Mouse (Mus musculus): Measurements from ENCODE around the gene Tctn3. TPM values are rescaled to one million over a fixed set of nuclear protein-coding genes. Genes with fewer than 3 reads are reported as not detected.
"Not testable (repeated sequence)": the region's sequence is repeated elsewhere in the genome, so short reads cannot be mapped to it uniquely, and the experiment has no call there.

Tctn3 gene
- polyA plus RNA-seq, 1 experiment from 2014 or later = 9.6 TPM

DNA sequence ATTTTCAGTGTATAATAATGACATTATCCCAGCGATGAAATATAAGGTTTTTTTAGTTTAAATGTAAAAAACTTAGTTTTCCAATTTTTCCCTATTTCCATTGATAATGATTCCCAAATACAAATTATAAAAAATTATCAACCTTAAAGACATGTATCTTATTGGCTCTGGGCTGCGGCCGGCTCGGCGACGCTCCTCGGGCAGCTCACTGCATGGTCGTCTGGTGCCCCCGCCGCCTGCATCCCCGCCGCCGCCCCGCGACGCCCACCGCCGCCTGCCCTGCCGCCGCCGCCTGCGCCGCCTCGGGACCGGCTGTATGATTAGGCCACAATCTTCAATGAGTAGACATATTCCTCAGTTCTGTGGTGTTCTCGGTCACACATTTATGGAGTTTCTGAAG, 9.6 kb upstream of the Tctn3 start:
- not testable (repeated sequence) for H3K4me2 ChIP-seq

DNA sequence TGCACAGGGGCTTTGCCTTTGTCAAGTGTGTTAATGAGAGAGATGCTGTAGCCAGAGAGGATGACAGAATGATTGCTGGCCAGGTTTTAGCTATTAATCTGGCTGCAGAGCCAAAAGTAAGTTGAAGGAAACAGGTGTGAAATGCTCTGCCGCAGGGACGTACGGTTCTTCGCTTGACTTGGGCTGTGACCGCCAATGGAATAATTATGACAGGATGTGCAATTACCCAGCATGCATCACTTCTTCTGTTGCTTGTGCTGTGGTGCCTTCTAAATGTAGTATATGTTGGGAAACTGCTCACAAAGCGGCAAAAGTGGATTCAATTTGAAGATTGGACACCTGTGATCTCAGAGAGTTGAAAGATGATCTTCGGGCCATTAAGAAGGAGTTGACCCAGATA, 4.0 kb upstream of the Tctn3 start:
- no peaks in the 10 kb centered on the region for H3K9me3 ChIP-seq (replicated peaks)
- no peak for ATAC-seq (replicated peaks; ENCODE audit: insufficient number of reproducible peaks, insufficient read depth, low FRiP score, low read depth)
- H3K27ac ChIP-seq = no peak overlapping the region
- no peak overlapping the region for H3K4me2 ChIP-seq
- no peak overlapping the region for H3K9ac ChIP-seq
- no peak overlapping the region for H3K4me3 ChIP-seq
- H3K27me3 ChIP-seq = no peaks in the 10 kb centered on the region
- peaks cover 9% of the 10 kb centered on the region for H3K4me1 ChIP-seq (replicated peaks)
- WGBS = 85% methylated on average over 7 of the region's 7 CpGs
- no peaks in the 10 kb centered on the region for H3K36me3 ChIP-seq

More for the DNA sequence above, 9.6 kb upstream of the Tctn3 start:
- H3K4me3 ChIP-seq; ATAC-seq (replicated peaks; ENCODE audit: insufficient number of reproducible peaks, insufficient read depth, low FRiP score, low read depth); H3K36me3 ChIP-seq; H3K9me3 ChIP-seq (replicated peaks); H3K4me1 ChIP-seq (replicated peaks); H3K27me3 ChIP-seq; H3K27ac ChIP-seq; H3K9ac ChIP-seq: not testable (repeated sequence)
- WGBS = 37% methylated on average over 17 of the region's 26 CpGs

DNA sequence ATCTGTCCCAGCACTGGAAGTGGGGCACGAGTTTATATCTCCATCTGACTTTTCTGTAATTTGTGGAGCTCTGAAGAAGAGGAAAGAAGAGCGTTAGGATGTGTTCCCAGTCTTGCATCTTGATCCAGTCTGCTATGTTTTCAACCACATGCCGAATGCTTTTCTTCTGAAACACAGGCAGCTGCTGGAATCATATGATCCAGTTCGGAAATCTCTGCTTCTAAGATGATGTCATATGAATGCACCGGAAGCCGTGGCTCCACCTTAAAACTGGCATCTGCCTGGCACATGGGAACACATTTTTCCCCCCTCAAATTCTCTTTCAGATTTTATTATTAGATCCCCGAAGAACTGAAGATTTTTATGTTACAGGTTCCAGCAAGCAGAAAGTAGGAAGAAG, 2.8 kb upstream of the Tctn3 start:
- H3K4me1 ChIP-seq (replicated peaks) = peaks cover 11% of the 10 kb centered on the region
- H3K4me3 ChIP-seq = no peak overlapping the region
- H3K9me3 ChIP-seq (replicated peaks) = no peaks in the 10 kb centered on the region
- no peak overlapping the region for H3K9ac ChIP-seq
- ATAC-seq (replicated peaks; ENCODE audit: insufficient number of reproducible peaks, insufficient read depth, low FRiP score, low read depth) = no peak
- no peak overlapping the region for H3K27ac ChIP-seq
- H3K36me3 ChIP-seq = no peaks in the 10 kb centered on the region
- WGBS = 61% methylated on average over 7 of the region's 7 CpGs
- no peak overlapping the region for H3K4me2 ChIP-seq
- no peaks in the 10 kb centered on the region for H3K27me3 ChIP-seq

DNA sequence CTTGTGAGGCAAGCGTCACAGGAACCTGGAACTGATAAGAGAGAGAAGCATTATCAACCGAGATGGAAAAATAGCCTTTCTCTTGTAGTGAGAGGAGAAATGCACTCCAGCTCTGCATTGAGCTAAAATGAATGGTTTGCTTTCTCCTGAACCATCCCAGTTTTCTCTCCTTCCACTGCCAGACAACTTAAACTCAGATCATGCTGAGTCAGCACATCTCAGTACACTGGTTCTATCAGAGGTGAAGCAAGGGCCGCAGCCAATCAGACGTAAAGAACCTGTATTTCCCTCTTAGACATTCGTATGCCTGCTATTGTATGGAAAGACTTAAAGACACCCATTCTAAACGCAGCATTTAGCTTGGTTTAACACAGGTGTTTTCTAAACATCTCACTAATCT, 4.4 kb downstream of the Tctn3 start:
- H3K27ac ChIP-seq = no peak overlapping the region
- no peak overlapping the region for H3K4me2 ChIP-seq
- WGBS = 67% methylated on average over 6 of the region's 6 CpGs
- no peak overlapping the region for H3K4me3 ChIP-seq
- ATAC-seq (replicated peaks; ENCODE audit: insufficient number of reproducible peaks, insufficient read depth, low FRiP score, low read depth) = no peak
- H3K9me3 ChIP-seq (replicated peaks) = no peaks in the 10 kb centered on the region
- no peaks in the 10 kb centered on the region for H3K27me3 ChIP-seq
- H3K4me1 ChIP-seq (replicated peaks) = peaks cover 11% of the 10 kb centered on the region
- no peak overlapping the region for H3K9ac ChIP-seq
- peaks cover 52% of the 10 kb centered on the region for H3K36me3 ChIP-seq

DNA sequence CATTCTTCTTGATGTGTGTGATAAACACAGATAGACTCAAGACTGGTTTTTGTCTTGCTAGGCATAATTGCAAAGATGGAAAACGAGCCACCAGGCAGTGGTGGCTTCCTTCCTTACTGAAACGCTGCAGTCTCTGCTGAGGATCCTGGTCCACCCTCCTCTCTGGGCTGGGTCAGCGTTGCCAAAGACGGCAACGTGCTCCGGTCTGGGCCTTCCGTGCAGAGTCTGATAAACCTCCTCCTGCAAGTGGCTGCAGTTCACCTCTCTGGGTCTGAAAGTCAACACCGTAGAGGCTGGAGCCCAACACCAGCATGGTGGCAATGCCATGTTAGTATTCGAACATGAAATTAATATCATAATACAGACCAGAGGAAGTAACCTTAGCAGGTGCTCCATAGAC, 6.8 kb downstream of the Tctn3 start:
- no peak overlapping the region for H3K4me3 ChIP-seq
- no peaks in the 10 kb centered on the region for H3K27me3 ChIP-seq
- H3K36me3 ChIP-seq = peaks cover 52% of the 10 kb centered on the region
- no peak for ATAC-seq (replicated peaks; ENCODE audit: insufficient number of reproducible peaks, insufficient read depth, low FRiP score, low read depth)
- no peaks in the 10 kb centered on the region for H3K9me3 ChIP-seq (replicated peaks)
- H3K4me1 ChIP-seq (replicated peaks) = no peaks in the 10 kb centered on the region
- 87% methylated on average over 9 of the region's 9 CpGs for WGBS
- H3K9ac ChIP-seq = no peak overlapping the region
- H3K27ac ChIP-seq = no peak overlapping the region
- no peak overlapping the region for H3K4me2 ChIP-seq

DNA sequence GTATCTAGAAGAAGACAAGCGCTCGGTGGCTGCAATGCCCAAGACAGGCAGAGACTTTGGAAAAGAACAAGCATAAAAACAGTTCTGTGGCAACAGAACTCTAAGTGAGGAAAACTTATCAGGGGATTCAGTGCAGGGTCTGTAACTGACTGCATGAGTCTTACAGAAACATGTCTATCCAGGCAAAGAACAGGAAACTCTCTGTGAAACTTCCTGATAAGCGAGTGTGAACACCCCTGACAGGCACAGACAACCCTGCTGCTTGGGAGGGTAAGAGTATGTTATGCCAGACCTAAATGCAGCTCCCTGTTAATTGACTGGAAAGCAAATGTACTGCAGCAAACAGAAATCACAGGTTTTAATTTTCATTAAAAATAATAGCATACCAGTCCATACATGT, 10.2 kb downstream of the Tctn3 start:
- H3K36me3 ChIP-seq = peaks cover 26% of the 10 kb centered on the region; the same call in 1 of the 2 replicates

DNA sequence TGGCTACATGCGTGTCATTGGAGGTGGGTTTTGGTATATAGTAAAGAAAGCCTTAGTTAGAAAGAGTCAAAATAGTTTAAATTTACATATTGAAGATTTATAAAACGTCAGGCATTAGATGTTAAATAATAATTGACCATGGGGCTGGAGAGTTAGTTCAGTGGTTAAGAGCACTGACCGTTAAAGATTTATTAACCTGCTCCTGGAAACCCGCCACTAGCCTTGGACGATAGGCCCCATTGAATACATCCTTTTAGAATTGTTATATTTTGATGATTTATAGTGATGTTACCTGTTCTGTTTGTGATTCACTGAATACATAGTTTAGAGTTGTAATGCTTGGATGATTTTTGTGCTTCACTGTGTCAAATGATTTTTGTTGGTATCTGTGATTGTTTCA, 11.2 kb downstream of the Tctn3 start:
- H3K27me3 ChIP-seq; ATAC-seq (replicated peaks; ENCODE audit: insufficient number of reproducible peaks, insufficient read depth, low FRiP score, low read depth); H3K4me2 ChIP-seq; H3K27ac ChIP-seq; H3K9ac ChIP-seq; H3K4me1 ChIP-seq (replicated peaks); H3K4me3 ChIP-seq; H3K9me3 ChIP-seq (replicated peaks): not testable (repeated sequence)
- 90% methylated on average over 5 of the region's 5 CpGs for WGBS
- H3K36me3 ChIP-seq = peaks cover 22% of the 10 kb centered on the region; the same call in 1 of the 2 replicates

More for the DNA sequence above, 10.2 kb downstream of the Tctn3 start:
- no peak overlapping the region for H3K4me2 ChIP-seq
- H3K9ac ChIP-seq = no peak overlapping the region
- H3K4me3 ChIP-seq = no peak overlapping the region
- H3K9me3 ChIP-seq (replicated peaks) = no peaks in the 10 kb centered on the region
- H3K4me1 ChIP-seq (replicated peaks) = no peaks in the 10 kb centered on the region
- no peaks in the 10 kb centered on the region for H3K27me3 ChIP-seq
- H3K27ac ChIP-seq = no peak overlapping the region
- WGBS = 81% methylated on average over 3 of the region's 3 CpGs
- ATAC-seq (replicated peaks; ENCODE audit: insufficient number of reproducible peaks, insufficient read depth, low FRiP score, low read depth) = no peak

DNA sequence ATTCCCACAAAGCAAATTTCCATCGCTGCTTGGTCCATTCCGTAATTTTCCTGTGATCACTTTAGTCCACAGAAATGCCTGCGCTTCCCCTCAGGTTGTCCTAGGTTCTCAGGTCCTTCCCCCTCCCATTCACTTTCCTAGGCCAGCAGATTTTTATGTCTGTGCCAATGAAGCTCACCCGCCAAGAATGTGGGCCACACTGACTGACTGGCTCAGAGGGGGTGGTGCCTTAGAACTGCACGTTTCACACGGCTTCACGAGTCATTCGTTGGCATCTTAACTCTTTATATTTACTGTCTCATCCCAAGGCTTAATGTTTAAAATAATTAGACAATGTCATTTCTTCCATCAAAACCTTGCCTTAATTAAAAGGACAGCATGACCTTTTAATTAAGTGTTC, 16.2 kb downstream of the Tctn3 start:
- 0 out of 2 replicates have a peak, but pooled peaks cover 5% of the 10 kb centered on the region for H3K36me3 ChIP-seq
- no peaks in the 10 kb centered on the region for H3K9me3 ChIP-seq (replicated peaks)
- H3K27me3 ChIP-seq = no peaks in the 10 kb centered on the region
- 0 out of 2 replicates have a peak overlapping the region, but pooled peaks have one; percentile 33 for H3K27ac ChIP-seq
- H3K4me1 ChIP-seq (replicated peaks) = no peaks in the 10 kb centered on the region
- WGBS = 75% methylated on average over 8 of the region's 8 CpGs
- ATAC-seq (replicated peaks; ENCODE audit: insufficient number of reproducible peaks, insufficient read depth, low FRiP score, low read depth) = no peak
- no peak overlapping the region for H3K4me3 ChIP-seq
- no peak overlapping the region for H3K4me2 ChIP-seq
- no peak overlapping the region for H3K9ac ChIP-seq

DNA sequence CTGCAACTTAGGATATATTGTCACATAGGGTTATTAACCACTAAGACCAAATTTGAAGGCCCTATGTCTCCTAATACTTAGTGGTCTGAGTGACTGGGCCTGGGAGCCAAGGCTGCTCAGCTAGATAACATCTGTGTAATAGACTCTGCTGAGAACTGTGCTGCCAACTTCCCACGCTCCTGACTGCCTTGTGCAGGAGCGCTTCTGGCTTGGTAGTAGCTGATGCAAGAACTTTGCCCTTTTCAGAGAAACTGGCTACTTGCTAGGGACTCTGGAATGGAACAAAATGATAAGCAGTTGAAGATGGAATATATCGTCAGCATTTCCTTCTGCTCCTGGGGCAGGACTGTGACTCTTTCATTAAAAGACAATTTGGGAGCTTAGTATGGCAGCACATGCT, 16.8 kb downstream of the Tctn3 start:
- no peaks in the 10 kb centered on the region for H3K27me3 ChIP-seq
- H3K36me3 ChIP-seq = 0 out of 2 replicates have a peak, but pooled peaks cover 5% of the 10 kb centered on the region
- 70% methylated on average over 3 of the region's 3 CpGs for WGBS
- H3K4me3 ChIP-seq = no peak overlapping the region
- H3K9ac ChIP-seq = no peak overlapping the region
- H3K4me1 ChIP-seq (replicated peaks) = no peaks in the 10 kb centered on the region
- no peak for ATAC-seq (replicated peaks; ENCODE audit: insufficient number of reproducible peaks, insufficient read depth, low FRiP score, low read depth)
- H3K9me3 ChIP-seq (replicated peaks) = no peaks in the 10 kb centered on the region
- H3K4me2 ChIP-seq = no peak overlapping the region
- H3K27ac ChIP-seq = no peak overlapping the region

DNA sequence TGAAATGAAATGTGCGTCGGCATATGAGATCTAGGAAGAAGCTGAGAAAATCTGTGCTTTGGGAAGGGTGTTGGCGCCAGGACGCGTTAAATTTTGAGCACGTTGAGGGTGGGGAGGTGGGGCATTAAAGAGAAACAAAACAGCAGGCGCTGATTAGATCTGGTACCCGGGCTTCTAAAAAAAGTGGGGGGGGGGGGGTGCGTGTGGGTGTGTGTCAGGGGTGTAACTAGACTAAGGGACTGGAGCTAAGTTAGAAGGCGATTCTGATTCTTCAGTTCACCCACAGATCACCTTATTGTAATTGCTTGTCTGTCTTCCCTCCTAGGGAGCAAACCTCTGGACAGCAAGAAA, 22.5 kb downstream of the Tctn3 start:
- Histone ChIP-seq H3K4me1 (replicated peaks) (peaks cover 17% of the 10 kb centered on the region), H3K4me3 (peak overlapping the region; percentile 89), H3K9me3 (replicated peaks) (no peaks in the 10 kb centered on the region), H3K4me2 (peak overlapping the region; percentile 89), H3K27me3 (no peaks in the 10 kb centered on the region), H3K36me3 (no peaks in the 10 kb centered on the region), H3K9ac (peak overlapping the region; percentile 50), H3K27ac (peak overlapping the region; percentile 81)
- no peak for ATAC-seq (replicated peaks; ENCODE audit: insufficient number of reproducible peaks, insufficient read depth, low FRiP score, low read depth)
- under 1% methylated on average over 10 of the region's 10 CpGs for WGBS

DNA sequence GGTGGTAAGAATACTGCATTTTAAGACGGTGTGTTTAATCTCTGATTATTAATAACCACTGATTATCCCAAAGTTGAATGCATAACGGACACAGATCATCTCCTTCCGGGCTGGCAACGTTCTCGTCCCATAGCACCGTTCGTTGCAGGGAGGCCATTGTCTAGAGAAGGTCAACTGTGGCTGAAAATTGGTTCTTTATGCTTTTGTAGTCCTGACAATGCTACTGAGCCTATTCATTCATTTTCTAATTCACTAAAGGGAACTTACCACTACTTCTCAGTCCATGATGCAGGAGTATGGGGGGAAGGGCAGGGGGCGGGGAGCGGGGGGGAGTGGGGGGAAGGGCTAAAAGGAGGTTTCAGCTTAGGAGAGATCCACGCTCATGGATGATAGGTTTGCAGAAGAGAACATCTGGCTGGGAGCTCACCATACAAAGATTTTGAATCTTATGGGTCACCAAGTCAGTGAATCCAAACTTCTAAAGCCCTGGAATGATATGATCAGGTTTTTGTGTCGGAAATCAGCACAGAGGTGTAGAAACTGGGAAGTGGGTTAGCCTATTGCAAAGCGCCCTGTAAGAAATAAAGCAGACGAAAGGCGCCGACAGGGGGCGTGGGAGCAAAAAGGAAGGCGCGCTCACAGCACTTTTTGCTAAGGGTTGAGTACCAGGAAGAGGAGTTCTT, 23.0 kb downstream of the Tctn3 start:
- ATAC-seq (replicated peaks; ENCODE audit: insufficient number of reproducible peaks, insufficient read depth, low FRiP score, low read depth) = peak; percentile 44; the same call in 1 of the 2 replicates
- Histone ChIP-seq H3K27me3 (no peaks in the 10 kb centered on the region), H3K4me1 (replicated peaks) (peaks cover 17% of the 10 kb centered on the region), H3K36me3 (no peaks in the 10 kb centered on the region), H3K9ac (peak overlapping the region; percentile 50), H3K4me3 (peak overlapping the region; percentile 89), H3K4me2 (peak overlapping the region; percentile 89), H3K27ac (peak overlapping the region; percentile 81), H3K9me3 (replicated peaks) (no peaks in the 10 kb centered on the region)
- WGBS = under 1% methylated on average over 18 of the region's 18 CpGs

DNA sequence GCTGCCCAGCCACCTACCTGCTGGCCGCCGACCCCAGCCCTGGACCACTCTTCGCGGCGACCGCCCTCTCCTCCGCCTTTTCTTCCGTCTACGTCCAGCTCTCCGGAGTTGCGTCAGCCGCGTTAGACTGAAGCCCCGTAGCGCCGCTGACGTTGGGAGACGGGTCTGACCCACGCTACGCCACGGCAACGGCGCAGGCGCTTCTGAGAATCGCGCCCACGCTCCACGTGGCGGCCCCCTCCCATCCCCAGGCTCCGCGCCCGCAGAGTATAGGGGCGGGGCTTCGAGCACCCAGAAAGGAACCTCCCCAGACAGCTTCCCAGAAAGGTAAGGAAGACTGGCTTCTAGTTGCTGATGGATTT, 23.8 kb downstream of the Tctn3 start, which contains the start of gene Aldh18a1:
Gene Aldh18a1 (minus strand): TSS at position 171 of the 362 bp plus-strand sequence.
- H3K9me3 ChIP-seq (replicated peaks) = no peaks in the 10 kb centered on the region
- no peaks in the 10 kb centered on the region for H3K27me3 ChIP-seq
- H3K9ac ChIP-seq = peak within 1 kb of the TSS; percentile 77
- under 1% methylated on average over 34 of the region's 34 CpGs for WGBS
- H3K27ac ChIP-seq = peak within 1 kb of the TSS; percentile 81
- peak within 1 kb of the TSS; percentile 89 for H3K4me3 ChIP-seq
- peak; percentile 93 for ATAC-seq (replicated peaks; ENCODE audit: insufficient number of reproducible peaks, insufficient read depth, low FRiP score, low read depth)
- peaks cover 17% of the 10 kb centered on the region for H3K4me1 ChIP-seq (replicated peaks)
- peak within 1 kb of the TSS; percentile 89 for H3K4me2 ChIP-seq
- H3K36me3 ChIP-seq = no peaks in the 10 kb centered on the region

All from heart, embryonic 15.5 days (tissue).